Mouse (Mus musculus) midbrain, postnatal 0 days (tissue): ENCODE measurements around the gene Fosl1. TPM values are rescaled to one million over a fixed set of nuclear protein-coding genes. Genes with fewer than 3 reads are reported as not detected.
"Not testable (repeated sequence)": the region's sequence is repeated elsewhere in the genome, so short reads cannot be mapped to it uniquely, and the experiment has no call there.

Source experiments
- ATAC-seq: fragments of 200-750 bp; cut with Nextera tagmentation; 2 replicates; pipeline ENCODE4 v1.8.0; 2017; ENCODE audit warnings: moderate number of reproducible peaks, mild to moderate bottlenecking, moderate TSS enrichment, moderate library complexity; ENCODE audit not compliant: low FRiP score
- DNase-seq: peaks from one replicate; pipeline ENCODE4 v3.0.0-alpha.2; 2015; ENCODE audit warnings: low spot score
- H3K27ac ChIP-seq: fragments of 300-500 bp; sonication (generic); 2 replicates; pipeline ENCODE4 v1.5.1; 2014; ENCODE audit warnings: low read depth, mild to moderate bottlenecking, low read length, mixed read lengths
- H3K27me3 ChIP-seq: fragments of 300-500 bp; sonication (generic); 2 replicates; pipeline ENCODE4 v1.6.1; 2014; ENCODE audit warnings: low read length, control low read depth, mixed read lengths; ENCODE audit not compliant: insufficient read depth
- H3K36me3 ChIP-seq: fragments of 300-500 bp; sonication (generic); 2 replicates; pipeline ENCODE4 v1.6.1; 2014; ENCODE audit warnings: low read length, control low read depth, mixed read lengths; ENCODE audit not compliant: insufficient read depth
- H3K4me1 ChIP-seq: fragments of 300-500 bp; sonication (generic); 2 replicates; pipeline ENCODE4 v1.6.1; 2014; ENCODE audit warnings: mild to moderate bottlenecking, control low read depth, antibody characterized with exemption, low read length, mixed read lengths; ENCODE audit not compliant: insufficient read depth
- H3K4me2 ChIP-seq: fragments of 300-500 bp; sonication (generic); 2 replicates; pipeline ENCODE4 v1.6.1; 2014; ENCODE audit warnings: low read depth, mild to moderate bottlenecking, low read length, mixed read lengths; ENCODE audit not compliant: poor library complexity, severe bottlenecking
- H3K4me3 ChIP-seq: fragments of 300-500 bp; sonication (generic); 2 replicates; pipeline ENCODE4 v1.5.1; 2014; ENCODE audit warnings: low read depth, mild to moderate bottlenecking, low read length, moderate library complexity
- H3K9ac ChIP-seq: fragments of 300-500 bp; sonication (generic); replicated peaks from 2 replicates; pipeline ENCODE4 v1.6.1; 2014; ENCODE audit warnings: mild to moderate bottlenecking, low read length, moderate library complexity, mixed read lengths; ENCODE audit not compliant: poor library complexity, severe bottlenecking
- H3K9me3 ChIP-seq: fragments of 300-500 bp; sonication (generic); 2 replicates; pipeline ENCODE4 v1.6.1; 2016; ENCODE audit warnings: low read length, control low read depth
- CTCF ChIP-seq: IDR thresholded peaks from 2 replicates; pipeline ENCODE4 v1.5.1; 2016; ENCODE audit warnings: antibody characterized with exemption, mild to moderate bottlenecking
- WGBS: fragments of 180-500 bp; shearing (Covaris S2); extraction: QIAGEN DNeasy Blood & Tissue Kit; methylation state at CpG from one replicate; pipeline ENCODE4 v1.1.7; 2014; 5-methylcytosine and 5-hydroxymethylcytosine counted together
- polyA plus RNA-seq: library from polyadenylated mRNA; unstranded; fragments of >200 nt; fragmentation: Nextera tagmentation; extraction: Ambion mirVana; gene quantifications from 2 replicates; pipeline ENCODE4 v1.2.1, GENCODE M21; 2015
- total RNA-seq: library from RNA; depleted of rRNA; stranded (reverse); fragments of >200 nt; gene quantifications from 2 replicates; pipeline ENCODE4 v1.2.3, GENCODE M21; 2014

Fosl1 gene
- total and polyA plus RNA-seq, 2 experiments from 2014 or later, result 0.11 TPM; not detected in 1

DNA sequence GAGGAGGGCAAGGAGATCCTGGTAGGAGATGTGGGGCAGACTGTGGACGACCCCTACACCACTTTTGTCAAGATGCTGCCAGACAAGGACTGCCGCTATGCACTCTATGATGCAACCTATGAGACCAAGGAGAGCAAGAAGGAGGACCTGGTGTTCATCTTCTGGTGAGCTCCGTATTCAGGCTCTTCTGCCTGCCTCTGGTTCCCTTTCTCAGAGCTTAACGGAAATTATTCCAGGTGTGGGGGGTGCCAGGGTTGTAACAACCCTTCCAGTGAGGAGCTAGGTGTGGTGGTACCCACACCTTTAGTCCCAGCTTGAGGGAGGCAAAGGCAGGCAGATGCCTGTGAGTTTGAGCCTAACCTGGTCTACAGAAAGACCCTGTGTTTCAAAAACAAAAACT lies 45.3 kb downstream of the Fosl1 start:
- DNase-seq (no peak), ATAC-seq (no peak)
- H3K4me1 ChIP-seq, result no peaks in the 10 kb centered on the region
- no peak for TF ChIP-seq CTCF
- H3K4me2 ChIP-seq, result no peak overlapping the region
- peaks cover 40% of the 10 kb centered on the region for H3K36me3 ChIP-seq
- H3K9me3 ChIP-seq, result no peaks in the 10 kb centered on the region
- H3K27ac ChIP-seq, result no peak overlapping the region
- WGBS, result 90% methylated on average over 4 of the region's 4 CpGs
- H3K27me3 ChIP-seq, result no peaks in the 10 kb centered on the region
- H3K4me3 ChIP-seq, result no peak overlapping the region
- no peak overlapping the region for H3K9ac ChIP-seq

DNA sequence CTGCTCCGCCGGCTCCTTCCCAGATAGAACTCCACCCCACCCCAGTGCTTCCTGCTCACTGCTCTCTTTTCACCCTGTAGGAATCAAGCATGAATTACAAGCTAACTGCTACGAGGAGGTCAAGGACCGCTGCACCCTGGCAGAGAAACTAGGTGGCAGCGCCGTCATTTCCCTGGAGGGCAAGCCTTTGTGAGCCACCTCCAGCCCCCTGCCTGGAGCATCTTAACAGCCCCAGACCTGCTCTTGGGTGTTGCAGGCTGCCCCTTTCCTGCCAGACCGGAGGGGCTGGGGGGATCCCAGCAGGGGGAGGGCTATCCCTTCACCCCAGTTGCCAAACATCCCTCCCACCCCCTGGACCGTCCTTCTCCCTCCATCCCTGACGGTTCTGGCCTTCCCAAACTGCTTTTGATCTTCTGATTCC lies 46.0 kb downstream of the Fosl1 start:
- not testable (repeated sequence) for H3K4me1 ChIP-seq, H3K4me3 ChIP-seq, ATAC-seq, H3K4me2 ChIP-seq, H3K27ac ChIP-seq, H3K9me3 ChIP-seq, H3K27me3 ChIP-seq, DNase-seq, H3K9ac ChIP-seq
- WGBS, result 58% methylated on average over 9 of the region's 9 CpGs
- peaks cover 46% of the 10 kb centered on the region for H3K36me3 ChIP-seq

DNA sequence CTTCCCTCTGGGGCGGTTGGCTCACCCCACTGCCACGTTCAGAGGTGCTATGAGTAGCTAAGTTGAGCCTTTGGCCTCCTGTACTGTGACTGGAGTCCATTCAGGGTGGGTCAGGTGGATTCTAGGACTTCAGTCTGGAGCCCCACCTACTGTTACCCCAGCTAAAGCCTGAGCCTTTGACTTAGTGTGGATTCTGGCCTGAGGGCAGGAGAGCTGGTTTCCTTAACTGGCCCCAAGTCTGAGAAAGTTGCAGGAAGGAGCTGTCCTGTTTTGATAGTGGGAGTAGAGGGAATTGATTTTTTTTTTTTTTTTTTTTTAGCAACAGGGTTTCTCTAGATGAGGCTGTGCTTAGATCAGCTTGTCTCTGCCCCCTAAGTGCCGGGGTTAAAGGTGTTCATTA lies 47.0 kb downstream of the Fosl1 start:
- DNase-seq, result no peak
- ATAC-seq, result no peak
- Histone ChIP-seq H3K4me2 (no peak overlapping the region), H3K4me1 (no peaks in the 10 kb centered on the region), H3K9me3 (no peaks in the 10 kb centered on the region), H3K4me3 (no peak overlapping the region), H3K9ac (no peak overlapping the region), H3K27me3 (no peaks in the 10 kb centered on the region), H3K36me3 (peaks cover 47% of the 10 kb centered on the region), H3K27ac (no peak overlapping the region)
- no peak for TF ChIP-seq CTCF
- 83% methylated on average over 3 of the region's 3 CpGs for WGBS

DNA sequence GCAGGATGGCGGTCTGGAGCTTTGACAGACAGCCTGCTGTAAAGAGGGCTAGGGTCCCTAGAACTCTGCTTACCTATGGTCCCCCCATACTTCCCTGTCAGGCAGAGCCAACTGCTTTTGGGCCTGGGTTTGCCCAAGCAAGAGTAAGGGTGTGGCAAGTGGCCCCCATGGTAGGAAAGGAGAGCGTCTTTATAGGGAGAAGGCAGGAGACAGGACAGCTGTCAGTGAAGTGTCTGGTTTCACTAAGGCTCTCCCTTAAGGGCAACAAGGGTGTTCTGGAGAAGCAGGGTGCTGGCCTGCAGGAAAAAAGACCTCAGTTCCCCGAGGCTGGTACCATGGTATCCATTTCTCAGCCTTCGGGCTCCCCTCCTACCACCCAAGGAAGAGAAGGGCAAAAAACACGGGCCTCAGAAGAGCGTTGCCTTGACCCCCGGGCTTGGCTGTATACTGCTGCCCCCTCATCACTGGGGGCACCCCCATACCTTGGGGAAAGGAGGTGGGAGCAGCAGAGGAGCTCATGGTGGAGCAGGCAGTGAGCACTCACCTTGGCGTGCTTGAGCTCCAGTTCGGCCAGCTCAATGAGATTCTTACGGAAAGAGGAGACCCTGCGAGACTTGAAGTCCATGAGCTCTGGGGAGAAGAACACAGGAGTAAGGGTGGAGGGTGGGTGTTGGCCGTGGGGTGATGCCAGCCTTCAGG lies 48.2 kb downstream of the Fosl1 start:
- Histone ChIP-seq H3K4me1 (no peaks in the 10 kb centered on the region), H3K9me3 (no peaks in the 10 kb centered on the region), H3K36me3 (peaks cover 47% of the 10 kb centered on the region), H3K4me2 (no peak overlapping the region), H3K27ac (no peak overlapping the region), H3K4me3 (no peak overlapping the region), H3K27me3 (no peaks in the 10 kb centered on the region), H3K9ac (no peak overlapping the region)
- no peak for TF ChIP-seq CTCF
- ATAC-seq (no peak), DNase-seq (no peak)
- WGBS, result 85% methylated on average over 12 of the region's 12 CpGs

DNA sequence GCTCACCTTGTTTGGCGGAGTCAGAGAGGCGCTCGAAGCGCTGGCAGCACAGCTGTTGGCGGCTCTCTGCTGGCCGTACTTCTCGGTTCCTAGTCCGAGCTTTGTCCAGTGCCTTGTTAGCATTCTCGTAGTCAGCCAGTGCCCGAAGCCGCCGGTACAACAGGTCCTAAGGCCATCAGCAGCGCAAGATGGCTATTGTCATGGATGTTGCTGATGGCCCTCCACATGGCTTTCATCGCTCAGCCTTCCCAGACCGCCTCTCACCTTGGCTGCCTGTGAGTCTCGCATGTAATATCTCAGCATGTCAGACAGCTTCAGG lies 48.7 kb downstream of the Fosl1 start:
- DNase-seq (no peak), ATAC-seq (no peak)
- H3K4me1 ChIP-seq, result no peaks in the 10 kb centered on the region
- no peak overlapping the region for H3K27ac ChIP-seq
- H3K9me3 ChIP-seq, result no peaks in the 10 kb centered on the region
- 89% methylated on average over 16 of the region's 16 CpGs for WGBS
- H3K9ac ChIP-seq, result no peak overlapping the region
- H3K27me3 ChIP-seq, result no peaks in the 10 kb centered on the region
- no peak overlapping the region for H3K4me3 ChIP-seq
- H3K36me3 ChIP-seq, result peaks cover 47% of the 10 kb centered on the region
- no peak for TF ChIP-seq CTCF
- no peak overlapping the region for H3K4me2 ChIP-seq

DNA sequence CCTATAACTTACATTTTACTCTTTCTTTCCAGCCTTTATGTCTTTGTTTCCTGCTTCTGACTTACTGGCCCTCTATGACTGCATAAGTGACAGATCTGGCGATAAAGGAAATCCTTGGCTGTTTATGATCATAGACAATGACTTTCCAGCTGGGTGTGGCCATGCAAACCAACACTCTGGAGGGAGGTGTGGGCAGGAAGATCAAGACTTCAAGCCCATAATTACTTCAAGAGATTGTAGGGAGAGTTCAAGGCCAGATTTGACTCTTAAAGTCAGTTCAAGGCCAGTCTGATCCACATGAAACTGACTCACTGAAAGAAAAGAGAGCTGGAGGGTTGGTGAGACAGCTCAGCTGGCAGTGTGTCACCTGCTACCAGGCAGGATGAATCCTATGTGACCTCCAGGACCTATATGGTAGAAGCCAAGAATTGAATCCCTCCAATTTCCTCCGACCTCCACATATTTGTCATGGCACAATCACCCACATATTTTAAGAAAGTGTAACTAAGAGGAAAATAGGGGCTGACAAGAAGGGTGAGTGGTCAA lies 53.1 kb downstream of the Fosl1 start:
- peaks cover 29% of the 10 kb centered on the region; the same call in 1 of the 2 replicates for H3K36me3 ChIP-seq
- no peaks in the 10 kb centered on the region for H3K27me3 ChIP-seq
- no peak for ATAC-seq
- H3K4me1 ChIP-seq, result no peaks in the 10 kb centered on the region
- H3K9ac ChIP-seq, result no peak overlapping the region
- DNase-seq, result no peak
- no peak overlapping the region for H3K27ac ChIP-seq
- no peak overlapping the region for H3K4me2 ChIP-seq
- no peak overlapping the region for H3K4me3 ChIP-seq
- H3K9me3 ChIP-seq, result no peaks in the 10 kb centered on the region
- TF ChIP-seq CTCF, result no peak
- 90% methylated on average over 2 of the region's 2 CpGs for WGBS
